Mouse (Mus musculus) adrenal gland, postnatal 4 days (tissue): ENCODE data around the gene Copz1. TPM values are rescaled to one million over a fixed set of nuclear protein-coding genes. Genes with fewer than 3 reads are reported as not detected.
"Not testable (repeated sequence)": the region's sequence is repeated elsewhere in the genome, so short reads cannot be mapped to it uniquely, and the experiment has no call there.

Experiments
- DNase-seq, 2 experiments: peaks; one replicate each; pipeline ENCODE4 v3.0.0; 2021 to 2022; ENCODE audit warnings: low spot score in 2 of 2, mixed read lengths in 2 of 2
- long read RNA-seq, 2 experiments: library from polyadenylated mRNA; stranded (forward); transcript quantifications; one replicate each; pipeline ENCODE4 v2.0.0; 2021
- total RNA-seq, 2 experiments: library from RNA; stranded (reverse); gene quantifications; 2 replicates each; pipeline ENCODE4 v1.2.3; 2021

The Copz1 gene
- 100 to 1,000 TPM; 132 to 140 TPM for total RNA-seq
- long read RNA-seq, experiment 1, transcript Copz1-201 (9 exons, 1,676 nt): major isoform, 101 of 115 reads
- long read RNA-seq, experiment 1, partial matches to known transcripts: 9 of 115 reads
- long read RNA-seq, experiment 1, other reads (novel, unspliced or antisense): 5 of 115 reads
- long read RNA-seq, experiment 2, transcript Copz1-201 (9 exons, 1,676 nt): major isoform, 100 of 126 reads
- long read RNA-seq, experiment 2, partial matches to known transcripts: 21 of 126 reads
- long read RNA-seq, experiment 2, other reads (novel, unspliced or antisense): 5 of 126 reads

DNA sequence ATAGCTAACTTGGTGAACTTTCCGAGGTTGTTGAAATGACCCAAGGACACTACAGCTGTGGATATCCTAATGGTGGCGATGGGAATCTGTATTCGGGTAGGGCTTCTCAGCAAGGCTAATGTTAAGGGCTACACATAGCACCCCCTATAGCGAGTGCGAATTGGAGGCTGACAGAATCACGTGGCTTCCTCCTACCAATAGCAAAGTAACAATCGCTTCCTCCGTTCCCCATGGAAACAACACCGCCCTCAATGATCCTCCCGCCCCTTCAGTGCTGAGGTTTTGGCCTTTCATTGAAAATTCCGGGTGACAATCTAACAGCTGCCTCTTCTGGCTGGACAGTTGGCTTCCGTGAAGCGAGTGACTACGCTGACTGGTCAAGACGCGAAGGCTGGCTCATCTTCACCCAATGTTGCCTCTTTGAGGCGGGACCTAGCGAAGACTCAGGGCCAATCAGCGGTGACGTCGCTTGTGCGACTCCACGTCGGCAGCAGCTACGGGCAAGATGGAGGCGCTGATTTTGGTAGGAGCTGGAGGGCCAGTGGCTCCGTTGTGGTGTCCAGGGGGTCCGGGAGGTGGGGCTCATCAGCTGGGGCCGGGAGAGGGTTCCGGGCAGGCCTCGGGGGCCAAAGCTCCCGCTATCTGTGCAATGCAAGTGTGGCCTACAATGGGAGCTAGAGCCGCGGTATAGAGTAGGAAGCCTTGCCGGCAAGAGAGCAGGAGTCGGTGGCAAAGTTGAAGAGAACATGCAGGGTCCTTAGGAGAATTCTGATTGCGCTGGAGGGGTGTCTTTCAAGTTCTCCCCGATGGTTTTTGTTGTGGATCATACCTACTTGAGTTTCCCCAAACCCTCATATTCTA is at the start of gene Copz1:
Copz1 (plus strand) TSS at position 296 of the 861 bp plus-strand sequence.
- DNase-seq: peak; percentile 81 to 88

- DNase-seq: no peak
Observed at GRCm38 (mm10) chr15:103224161-103224560, 48.4 kb upstream of the Copz1 start.

DNA sequence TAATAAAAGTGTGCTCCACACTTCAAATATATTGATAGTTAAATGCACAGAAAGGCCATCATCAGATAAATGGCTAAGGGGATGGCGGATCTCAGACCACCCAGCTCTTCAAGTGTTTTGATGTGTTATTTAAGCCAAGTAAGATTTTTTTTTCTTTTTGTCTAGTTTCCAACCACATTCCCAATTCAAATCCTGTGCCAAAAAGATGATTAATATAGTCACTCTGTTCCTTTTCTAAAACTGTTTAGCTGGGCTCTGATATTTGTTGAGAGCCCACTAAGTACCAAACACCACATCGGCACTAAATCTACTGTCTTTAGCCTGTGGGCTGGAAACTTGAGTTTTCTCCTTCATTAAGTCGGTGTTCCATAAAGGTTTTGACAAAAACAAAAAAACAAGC is 45.5 kb upstream of the Copz1 start:
- DNase-seq: no peak

GRCm38 (mm10) chr15:103227572-103227971 is 44.9 kb upstream of the Copz1 start:
- no peak for DNase-seq

DNA sequence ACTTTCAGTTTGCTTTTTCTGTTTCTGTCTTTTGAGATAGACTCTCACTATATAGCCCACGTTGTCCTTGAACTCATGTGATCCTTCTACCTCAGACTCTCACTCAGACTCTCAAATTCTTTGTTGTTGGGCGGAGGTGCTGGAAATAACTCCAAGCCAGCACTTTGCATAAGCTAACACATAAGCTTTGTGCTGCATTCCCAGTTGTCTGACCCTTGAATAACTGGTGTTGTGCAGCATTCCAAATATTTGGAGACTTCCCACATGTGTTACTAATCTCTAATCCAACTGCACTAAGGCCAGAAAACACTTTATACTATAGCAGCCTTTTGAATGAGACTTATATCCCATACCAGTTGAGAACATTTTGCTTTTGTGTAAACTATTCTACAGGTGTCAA is 43.6 kb upstream of the Copz1 start:
- no peak for DNase-seq

- DNase-seq: no peak
Observed at GRCm38 (mm10) chr15:103233119-103233518, 39.4 kb upstream of the Copz1 start.

GRCm38 (mm10) chr15:103237295-103237694 is 35.2 kb upstream of the Copz1 start:
- DNase-seq: no peak

- peak; percentile 70 to 83 for DNase-seq
Observed at GRCm38 (mm10) chr15:103239130-103239684, 33.3 kb upstream of the Copz1 start.

DNA sequence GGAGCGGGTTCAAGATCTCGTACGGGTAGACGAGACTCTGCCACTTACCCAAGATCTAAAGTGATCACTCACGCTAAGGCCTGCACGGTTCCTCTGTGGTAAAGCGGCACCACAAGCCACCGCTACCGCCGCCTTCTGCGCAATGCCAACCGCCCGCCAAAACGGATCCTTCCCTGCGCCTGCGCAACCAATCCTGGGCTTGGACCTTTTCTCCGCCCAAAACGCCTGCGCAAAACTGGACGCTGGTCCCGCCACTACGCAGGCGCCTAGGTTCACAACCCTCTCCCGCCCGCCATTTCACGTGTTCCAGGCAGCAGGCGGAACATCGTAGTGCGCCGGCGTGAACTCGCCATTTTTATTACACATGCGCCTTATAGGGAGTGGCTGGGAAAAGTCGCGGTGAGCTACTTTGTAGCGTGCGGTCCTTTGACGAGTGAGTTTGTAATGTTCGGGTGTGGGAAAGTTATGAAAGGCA is 32.8 kb upstream of the Copz1 start, which contains the start of gene Cbx5:
Cbx5 (minus strand) TSS at position 132 of the 475 bp plus-strand sequence.
- DNase-seq: peak; percentile 88 to 97

DNA sequence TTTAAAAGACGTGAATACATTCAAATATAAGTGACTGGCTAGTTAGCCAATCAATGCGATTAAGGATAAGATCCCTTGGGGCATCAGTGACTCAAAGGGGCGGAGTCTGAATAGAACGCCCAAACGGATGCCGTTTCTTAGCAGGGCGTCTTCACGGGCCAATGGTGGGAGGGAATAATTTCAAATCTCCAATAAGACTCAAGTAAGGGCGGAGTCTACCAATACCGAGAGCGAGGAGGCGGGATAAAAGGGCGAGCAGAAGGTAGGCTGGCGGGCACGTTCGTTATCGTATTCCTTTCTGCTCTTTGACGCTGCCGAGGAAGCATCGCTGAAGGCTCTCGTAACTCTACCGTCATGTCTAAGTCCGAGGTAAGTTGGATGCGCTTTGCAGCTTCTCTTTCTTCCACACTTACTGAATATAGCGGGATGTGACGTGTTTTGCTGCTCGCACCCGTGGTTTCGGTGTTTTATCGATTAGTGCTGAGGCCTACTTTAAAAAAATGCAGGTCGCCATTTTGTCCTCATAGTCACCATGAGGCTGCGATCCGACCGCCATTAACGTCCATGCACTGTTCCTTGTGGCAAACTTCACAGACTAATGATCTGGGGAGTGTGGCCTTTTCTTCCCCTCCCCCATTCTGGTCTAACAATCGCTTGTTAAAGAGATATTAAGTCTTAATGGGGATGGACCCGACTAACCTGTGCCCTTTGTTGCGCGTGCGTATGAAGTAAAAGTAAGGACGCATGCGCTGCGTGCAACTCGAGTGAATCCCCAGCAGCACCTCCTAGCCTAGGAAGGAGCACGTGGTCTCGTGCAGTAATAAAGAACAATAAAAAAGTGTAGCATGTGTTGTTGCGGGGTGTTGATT is 32.1 kb upstream of the Copz1 start, which contains the start of gene Hnrnpa1:
Hnrnpa1 (plus strand) TSS at position 273 of the 869 bp plus-strand sequence.
- peak; percentile 72 to 80 for DNase-seq

GRCm38 (mm10) chr15:103241071-103242018 is 31.2 kb upstream of the Copz1 start:
- not testable (repeated sequence) for DNase-seq

GRCm38 (mm10) chr15:103242885-103243284 is 29.6 kb upstream of the Copz1 start:
- no peak for DNase-seq

DNA sequence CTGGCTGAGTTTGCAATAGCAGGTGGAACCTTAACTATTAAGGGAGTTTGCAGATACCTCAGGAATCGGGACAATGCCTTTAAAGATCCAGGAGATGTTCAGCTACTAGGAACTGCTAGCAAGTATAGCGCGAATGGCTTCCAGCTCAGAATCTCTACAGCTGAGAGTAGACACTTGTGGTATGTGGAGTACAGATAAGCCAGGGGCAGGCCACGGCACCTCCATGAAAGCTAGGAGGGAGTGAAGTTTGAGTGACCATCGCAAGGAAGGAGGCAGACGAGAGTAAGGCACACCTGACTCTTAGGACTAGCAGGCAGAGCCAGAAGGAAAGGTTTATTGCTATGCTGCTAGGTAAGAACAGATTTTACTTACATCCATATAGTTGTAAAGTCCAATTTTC is 26.9 kb upstream of the Copz1 start:
- DNase-seq: no peak

DNA sequence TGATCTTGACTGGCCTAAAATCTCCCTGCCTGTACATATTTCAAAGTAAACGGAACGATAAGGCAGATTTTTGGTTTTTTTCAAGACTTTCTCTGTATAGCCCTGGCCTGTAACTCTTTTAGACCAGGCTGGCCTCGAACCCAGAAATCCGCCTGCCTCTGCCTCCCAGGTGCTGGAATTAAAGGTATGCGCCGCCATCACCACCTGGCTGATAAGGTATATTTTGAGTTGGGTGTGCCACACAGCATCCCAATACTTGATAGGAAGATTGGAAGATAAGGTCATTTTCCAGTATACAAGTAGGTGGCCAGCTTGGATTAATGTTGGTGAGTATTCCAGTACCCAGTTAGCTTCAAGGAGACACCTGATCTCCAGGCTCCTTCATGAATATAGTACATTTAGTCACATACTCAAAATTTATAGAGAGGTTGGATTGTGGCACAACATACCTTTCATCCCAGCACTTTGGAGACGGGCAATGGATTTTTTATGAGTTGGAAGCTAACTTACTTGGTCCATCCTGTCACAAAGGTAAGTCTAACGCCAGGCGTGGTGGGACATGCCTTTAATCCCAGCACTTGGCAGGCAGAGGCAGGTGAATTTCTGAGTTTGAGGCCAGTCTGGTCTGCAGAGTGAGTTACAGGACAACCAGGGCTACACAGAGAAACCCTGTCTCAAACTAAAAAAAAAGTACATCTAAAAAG is 25.3 kb upstream of the Copz1 start:
- no peak for DNase-seq

DNA sequence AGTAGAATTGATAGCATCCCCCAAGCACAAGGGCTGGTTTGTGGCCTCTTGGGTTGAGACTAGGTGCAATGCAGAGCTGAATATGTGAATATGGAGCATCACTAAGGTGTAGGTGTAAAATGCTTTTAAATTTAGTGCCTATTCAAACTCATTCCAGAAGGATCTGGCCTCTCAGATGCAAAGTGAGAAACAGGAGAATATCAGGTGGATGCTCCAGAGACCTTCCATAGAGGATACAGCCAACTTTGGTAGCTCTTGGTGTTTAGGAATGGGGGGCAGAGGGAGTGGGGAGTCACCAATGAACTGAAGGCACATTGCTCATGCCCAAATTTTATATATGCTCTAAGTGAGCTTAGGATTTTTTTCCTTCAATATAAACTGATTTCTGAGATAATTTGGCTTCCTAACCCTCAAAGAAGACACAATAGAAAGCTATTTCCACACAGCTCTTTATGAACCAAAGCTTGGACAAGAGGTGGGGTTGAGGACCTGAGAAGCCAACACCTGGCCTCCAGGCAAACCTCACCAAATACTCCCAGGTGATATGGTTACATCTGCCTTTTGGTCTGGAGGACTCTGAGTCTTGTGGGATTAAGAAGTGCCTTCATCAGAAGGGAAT is 24.6 kb upstream of the Copz1 start:
- DNase-seq: no peak

GRCm38 (mm10) chr15:103248401-103249313 is 23.9 kb upstream of the Copz1 start:
- DNase-seq: no peak

GRCm38 (mm10) chr15:103249511-103249910 is 23.0 kb upstream of the Copz1 start:
- not testable (repeated sequence) for DNase-seq
